Mouse (Mus musculus): Measurements from ENCODE around the gene Agap1.

The Agap1 gene

GRCm38 (mm10) chr1:89621952-89622351 is 167.3 kb downstream of the Agap1 start:
- DNase-seq = peak; percentile 85

- DNase-seq = no peak
Observed at GRCm38 (mm10) chr1:89622801-89623200, 168.2 kb downstream of the Agap1 start.

DNA sequence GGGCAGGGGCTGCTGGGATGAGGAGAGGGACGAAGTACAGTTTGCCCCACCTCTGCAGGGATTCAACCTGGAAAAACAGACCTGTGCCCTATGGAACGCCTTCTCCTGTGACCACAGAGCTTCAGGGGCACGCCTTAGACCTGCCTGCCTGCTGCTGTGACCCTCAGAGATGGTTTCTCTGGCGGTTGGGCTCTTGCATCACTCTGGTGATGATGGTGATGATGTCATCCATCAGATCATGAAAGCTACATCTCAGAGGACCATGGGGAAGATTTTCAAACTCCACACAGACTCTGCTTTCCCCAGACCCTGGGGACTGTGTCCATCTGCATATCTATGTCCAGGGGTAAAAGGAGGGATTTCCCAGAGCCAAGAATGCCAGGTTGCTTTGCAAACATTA is 170.7 kb downstream of the Agap1 start:
- no peak for DNase-seq

- DNase-seq = no peak
Observed at GRCm38 (mm10) chr1:89625967-89626366, 171.4 kb downstream of the Agap1 start.

GRCm38 (mm10) chr1:89626940-89627339 is 172.3 kb downstream of the Agap1 start:
- peak; percentile 32 for DNase-seq

GRCm38 (mm10) chr1:89627650-89628049 is 173.0 kb downstream of the Agap1 start:
- DNase-seq = peak; percentile 28

DNA sequence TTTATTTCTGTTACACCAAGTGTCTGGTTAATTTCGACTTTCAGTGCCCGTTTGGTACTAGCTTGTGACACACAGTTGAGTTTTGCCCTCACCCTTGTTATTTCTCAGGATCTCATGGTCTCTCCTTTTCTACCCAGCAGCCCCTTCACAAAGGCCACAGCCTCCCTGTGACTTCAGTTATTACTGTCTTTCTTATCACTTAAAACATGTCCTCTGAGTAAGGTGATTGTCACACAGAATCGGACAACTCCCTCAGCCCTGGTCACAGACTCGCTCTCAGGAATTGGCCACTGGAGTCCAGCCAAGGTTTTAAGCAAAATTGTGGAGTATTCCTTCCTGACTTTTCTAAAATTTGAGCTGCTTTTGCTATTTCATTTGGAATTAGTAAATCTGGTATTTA is 176.2 kb downstream of the Agap1 start:
- no peak for DNase-seq

- DNase-seq = peak; percentile 64
Observed at GRCm38 (mm10) chr1:89631747-89632146, 177.1 kb downstream of the Agap1 start.

- no peak for DNase-seq
Observed at GRCm38 (mm10) chr1:89634055-89634454, 179.4 kb downstream of the Agap1 start.

- DNase-seq = no peak
Observed at GRCm38 (mm10) chr1:89635131-89635530, 180.5 kb downstream of the Agap1 start.

- DNase-seq = no peak
Observed at GRCm38 (mm10) chr1:89637670-89638069, 183.1 kb downstream of the Agap1 start.

- DNase-seq = peak; percentile 56
Observed at GRCm38 (mm10) chr1:89643445-89644100, 189.0 kb downstream of the Agap1 start.

GRCm38 (mm10) chr1:89644120-89644519 is 189.5 kb downstream of the Agap1 start:
- DNase-seq = peak; percentile 66

DNA sequence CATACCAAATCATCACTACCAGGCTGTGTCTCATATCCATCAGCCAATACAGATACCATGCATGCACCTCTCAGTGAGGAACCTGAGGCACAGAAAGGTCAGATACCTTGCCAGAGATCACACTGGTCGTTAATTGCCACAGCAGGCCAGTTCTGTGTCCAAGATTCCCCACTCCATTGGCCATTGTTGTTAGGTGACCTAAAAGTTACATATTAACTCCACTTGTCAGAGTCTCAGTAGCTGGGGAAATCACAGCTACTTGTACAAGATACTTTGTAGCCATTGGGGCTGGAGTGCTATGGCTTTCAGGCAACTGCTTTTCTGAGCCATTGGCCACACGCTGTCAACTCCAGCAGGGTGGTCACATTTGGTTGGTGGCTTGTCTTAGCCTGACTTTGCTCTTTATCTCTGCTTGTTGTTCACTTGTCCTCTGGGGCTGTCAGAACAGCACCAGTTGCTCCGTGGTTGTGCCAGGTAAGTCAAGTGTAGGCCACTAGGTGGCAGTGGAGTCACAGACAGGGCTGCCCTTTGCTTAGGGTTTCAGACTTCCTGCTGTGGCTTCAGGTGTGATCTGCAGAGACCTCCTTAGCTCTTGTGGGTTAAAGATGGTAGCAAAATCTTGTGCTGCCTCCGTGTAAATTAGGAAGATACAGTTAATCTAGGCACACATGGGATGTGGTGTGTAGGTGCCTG is 191.9 kb downstream of the Agap1 start:
- peak; percentile 91 for DNase-seq

- DNase-seq = no peak
Observed at GRCm38 (mm10) chr1:89647505-89647904, 192.9 kb downstream of the Agap1 start.

DNA sequence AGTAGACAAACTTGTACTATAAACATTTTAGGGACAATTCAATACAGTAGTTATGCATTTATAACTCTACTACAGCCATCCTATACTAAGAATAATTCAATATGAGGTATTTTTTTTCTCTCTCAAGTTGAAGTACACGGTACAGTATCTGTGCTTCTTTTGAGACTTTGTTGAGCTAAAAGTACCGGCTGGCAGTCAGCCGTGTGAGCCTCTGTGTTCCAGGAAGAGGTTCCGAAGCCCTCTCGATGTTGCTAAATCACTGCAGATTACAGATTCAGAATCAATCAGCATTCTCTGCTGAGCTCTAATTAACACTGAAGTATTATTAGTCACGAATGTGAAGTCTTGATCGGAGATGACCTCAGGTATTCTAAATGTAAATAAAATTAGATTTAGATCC is 196.0 kb downstream of the Agap1 start:
- DNase-seq = no peak

- DNase-seq = no peak
Observed at GRCm38 (mm10) chr1:89656167-89656566, 201.6 kb downstream of the Agap1 start.

GRCm38 (mm10) chr1:89656643-89657321 is 202.2 kb downstream of the Agap1 start:
- DNase-seq = no peak

DNA sequence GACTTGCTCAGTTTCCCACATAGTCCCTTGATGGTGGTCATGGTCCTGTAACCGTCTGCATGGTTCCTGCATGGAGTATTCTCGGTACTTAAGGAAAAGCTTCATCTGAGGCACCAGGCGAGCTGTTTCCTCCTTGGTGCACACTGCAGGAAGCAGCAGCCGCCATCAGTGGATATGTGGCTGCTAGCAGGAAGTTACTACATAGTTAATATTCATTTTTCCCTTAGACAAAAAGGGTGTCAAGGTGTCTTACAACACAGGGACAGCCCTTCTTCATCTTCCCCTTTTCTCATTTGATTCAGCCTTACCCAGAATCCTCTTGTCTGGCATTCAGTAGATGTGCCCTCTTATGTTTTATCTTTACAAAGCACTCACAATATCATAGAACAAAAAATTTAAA is 206.2 kb downstream of the Agap1 start:
- DNase-seq = no peak

DNA sequence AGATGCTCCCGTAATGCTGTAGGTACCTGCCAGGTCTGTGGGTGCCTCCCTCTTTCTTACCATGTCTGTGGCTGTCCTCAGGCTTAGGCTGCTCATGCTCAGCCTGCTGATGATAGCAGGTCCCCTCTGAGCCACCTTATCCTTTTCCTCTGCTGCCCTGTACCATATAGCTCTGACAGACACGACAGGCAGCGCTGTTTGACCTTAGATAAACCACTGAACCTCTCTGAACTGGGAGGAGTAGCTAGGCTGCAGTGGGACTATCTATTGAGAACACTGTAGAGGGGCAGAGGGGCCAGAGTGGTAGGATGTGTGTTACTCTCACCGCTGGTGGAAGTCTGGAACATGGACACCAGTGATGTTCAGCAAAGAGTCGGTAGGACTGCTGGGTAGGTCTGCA is 211.5 kb downstream of the Agap1 start:
- no peak for DNase-seq

- DNase-seq = no peak
Observed at GRCm38 (mm10) chr1:89667387-89667786, 212.8 kb downstream of the Agap1 start.

DNA sequence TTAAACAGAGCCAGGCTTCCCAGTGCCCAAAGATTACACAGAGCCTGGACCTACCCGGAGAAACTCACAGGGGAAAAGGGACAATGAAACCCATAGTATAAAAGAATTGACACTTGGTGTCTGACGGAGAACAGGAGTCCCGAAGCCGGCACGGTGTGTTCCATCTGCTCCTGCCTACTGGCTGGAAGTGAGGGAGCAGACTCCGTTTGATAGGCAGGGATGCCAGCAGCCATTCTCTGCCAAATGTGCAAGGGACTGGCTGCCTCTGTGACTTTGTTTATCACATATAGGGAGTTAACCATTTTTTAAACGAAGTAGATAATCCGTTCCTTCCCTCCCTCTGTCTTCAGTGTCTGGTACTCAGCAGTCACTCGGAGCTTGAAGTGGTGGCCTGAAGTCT is 214.0 kb downstream of the Agap1 start:
- no peak for DNase-seq

GRCm38 (mm10) chr1:89671110-89671787 is 216.6 kb downstream of the Agap1 start:
- no peak for DNase-seq

DNA sequence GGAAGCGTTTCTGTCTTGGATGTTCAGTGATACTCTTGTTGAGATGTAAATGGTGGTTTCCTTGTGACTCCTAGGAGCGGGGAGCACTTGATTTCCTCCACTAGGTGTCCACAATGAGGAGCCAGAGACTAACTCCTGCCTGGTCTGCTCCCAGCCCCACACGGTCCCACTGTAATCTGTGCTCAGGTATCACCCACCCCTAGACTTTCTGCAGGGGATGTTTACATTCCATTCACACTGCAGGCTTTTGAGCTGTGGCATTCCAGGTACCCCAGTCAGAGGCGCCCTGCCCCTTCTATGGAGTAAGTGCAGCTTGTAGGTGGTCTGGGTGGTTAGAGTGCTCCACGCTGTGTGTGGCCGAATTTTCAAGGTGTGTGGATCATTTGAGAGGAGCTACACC is 218.5 kb downstream of the Agap1 start:
- no peak for DNase-seq
